ENCODE assay signal across 25 mouse cellular contexts in the genomic region with DNA sequence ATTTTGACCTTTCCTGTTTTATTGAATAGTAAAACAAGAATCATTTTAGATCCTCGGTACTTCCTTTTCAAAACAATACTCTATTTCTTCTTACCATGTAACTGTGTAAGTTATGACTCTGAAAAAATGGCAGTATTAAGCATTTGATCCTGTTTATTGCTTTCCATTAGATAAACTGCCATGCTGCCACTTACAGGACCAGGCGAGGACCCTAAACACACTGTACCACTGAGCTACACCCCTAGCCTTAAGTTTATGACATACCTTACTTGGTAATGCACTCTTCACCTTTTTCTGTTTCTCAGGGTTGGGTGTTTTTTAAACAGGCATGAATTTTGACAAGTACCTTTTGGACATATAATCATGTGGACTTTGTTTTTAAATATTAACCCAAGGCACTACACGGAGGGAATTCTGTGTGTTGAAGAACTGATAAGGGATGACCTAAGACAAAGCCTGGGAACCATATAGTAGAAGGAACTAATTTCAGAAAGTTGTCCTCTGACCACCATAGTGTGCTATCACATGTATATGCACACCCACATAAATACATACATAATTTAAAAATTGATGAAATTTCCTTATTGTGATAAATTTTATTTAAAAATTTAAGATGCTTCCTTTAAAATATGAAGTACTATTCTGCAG. TPM values are rescaled to one million over a fixed set of nuclear protein-coding genes. Genes with fewer than 3 reads are reported as not detected.
"Had no signal": no experiment of that assay in that cellular context is flagged by ENCODE, and none has a peak within 500 bp of the region (broad histone marks: within the 10 kb centered on the region; RNA-seq: fewer than 3 reads in every experiment).

No protein-coding gene starts in this region.

- H3K27ac ChIP-seq: gastrocnemius, adult 2 months; heart, embryonic 10.5 days; hindbrain, embryonic 10.5 days; hindbrain, embryonic 12.5 days; hindbrain, embryonic 14.5 days; limb, embryonic 13.5 days; limb, embryonic 15.5 days; liver, embryonic 12.5 days had no signal

- DNase-seq: gastrocnemius, adult 2 months; gastrocnemius, postnatal 10 days; gastrocnemius, postnatal 25 days; heart, adult 18-20 months; heart, postnatal 10 days; heart, postnatal 4 days; kidney, adult 18-20 months; kidney, adult 8-10 months; kidney, postnatal 10 days; kidney, postnatal 25 days; kidney, postnatal 4 days; layer of hippocampus, adult 9-11 months; layer of hippocampus, postnatal 36 days; left cerebral cortex, postnatal 4 days had no signal

- H3K9ac ChIP-seq: heart, embryonic 12.5 days; hindbrain, embryonic 12.5 days; hindbrain, embryonic 14.5 days; limb, embryonic 13.5 days; limb, embryonic 15.5 days; liver, embryonic 12.5 days had no signal

- H3K4me2 ChIP-seq: heart, embryonic 12.5 days; hindbrain, embryonic 12.5 days; hindbrain, embryonic 14.5 days; limb, embryonic 13.5 days; limb, embryonic 15.5 days; liver, embryonic 12.5 days had no signal

- H3K4me1 ChIP-seq: heart, embryonic 10.5 days; hindbrain, embryonic 10.5 days; hindbrain, embryonic 12.5 days; limb, embryonic 13.5 days; limb, embryonic 15.5 days; liver, embryonic 12.5 days had no signal

- H3K9me3 ChIP-seq: heart, embryonic 10.5 days; heart, embryonic 12.5 days; hindbrain, embryonic 10.5 days; hindbrain, embryonic 12.5 days; limb, embryonic 13.5 days; limb, embryonic 15.5 days; liver, embryonic 12.5 days had no signal

- H3K27me3 ChIP-seq: heart, embryonic 12.5 days; hindbrain, embryonic 12.5 days; limb, embryonic 13.5 days; limb, embryonic 15.5 days; liver, embryonic 12.5 days had no signal

- ATAC-seq: hindbrain, embryonic 16.5 days; inflammation-experienced regulatory T-cells, adult 6 months; liver, embryonic 12.5 days had no signal

- H3K36me3 ChIP-seq: limb, embryonic 15.5 days; liver, embryonic 12.5 days had no signal

- H3K4me3 ChIP-seq: gastrocnemius, adult 2 months; heart, embryonic 10.5 days; heart, embryonic 12.5 days; hindbrain, embryonic 10.5 days; hindbrain, embryonic 12.5 days; limb, embryonic 13.5 days; limb, embryonic 15.5 days; liver, embryonic 12.5 days had no signal

RNA-seq across cellular contexts. Expression of gene Tsga13, which starts 50.2 kb away (rescaled TPM):
- polyA plus RNA-seq: heart, embryonic 10.5 days; hindbrain, embryonic 10.5 days; inflammation-experienced regulatory T-cells, adult 6 months; liver, adult 2 months; liver, embryonic 12.5 days had no signal
